Mouse (Mus musculus) Muller cell, postnatal 12 days (primary cell): Measurements from ENCODE around the gene Ap1s1.
A peak's percentile ranks its signal among the peaks of the same experiment; 100 is the strongest.

Experiments used
- DNase-seq: peaks from one replicate; pipeline ENCODE4 v3.0.0-alpha.2; 2015; ENCODE audit errors: inconsistent ontology term

The Ap1s1 gene

DNA sequence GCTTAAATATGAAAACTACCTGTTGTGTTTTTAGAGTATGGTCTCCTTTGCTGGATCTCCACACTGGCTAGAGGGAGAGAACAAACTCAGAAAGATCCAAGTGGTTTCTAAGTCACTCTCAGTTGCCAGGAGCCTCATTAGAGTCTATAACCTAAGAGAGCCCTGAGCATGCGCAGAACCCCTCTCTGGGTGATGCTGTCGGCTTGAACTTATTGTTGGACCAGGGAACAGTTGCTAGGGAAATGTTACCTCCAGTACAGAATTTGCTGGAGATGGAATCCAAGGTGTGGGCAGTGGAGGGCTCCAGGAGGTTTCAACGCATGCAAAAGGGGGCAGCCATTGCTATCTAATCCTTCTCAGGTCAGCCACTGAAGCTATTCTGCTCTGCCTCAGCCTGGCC is 21.6 kb downstream of the Ap1s1 start:
- no peak for DNase-seq

GRCm38 (mm10) chr5:137015913-137016312 is 30.0 kb downstream of the Ap1s1 start:
- DNase-seq = peak; percentile 36

DNA sequence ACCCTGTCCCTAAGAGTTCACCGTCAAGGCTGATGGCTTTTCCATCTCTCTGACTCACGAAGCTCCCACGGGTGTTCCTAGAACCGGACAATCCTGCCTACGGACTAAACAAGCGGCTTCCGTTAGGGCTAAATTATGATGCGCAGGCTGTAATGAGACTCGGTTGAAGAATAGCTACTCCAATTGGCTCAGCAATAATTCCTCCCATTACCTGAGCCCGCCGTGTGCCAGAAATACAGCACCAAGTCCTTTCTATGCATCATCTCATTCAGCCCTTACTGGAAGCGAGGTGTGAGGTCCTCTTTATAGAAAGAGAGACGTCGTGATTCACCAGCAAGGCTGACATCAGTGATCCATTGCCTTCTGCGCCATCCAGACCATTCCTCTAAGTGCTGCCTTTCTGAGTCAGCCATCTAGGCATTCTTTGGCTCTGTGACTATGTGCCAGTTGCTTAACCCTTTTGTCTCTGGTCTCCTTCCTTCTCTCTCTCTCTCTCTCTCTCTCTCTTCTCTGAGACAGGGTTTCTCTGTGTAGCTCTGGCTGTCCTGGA is 33.5 kb downstream of the Ap1s1 start:
- peak; percentile 78 for DNase-seq

DNA sequence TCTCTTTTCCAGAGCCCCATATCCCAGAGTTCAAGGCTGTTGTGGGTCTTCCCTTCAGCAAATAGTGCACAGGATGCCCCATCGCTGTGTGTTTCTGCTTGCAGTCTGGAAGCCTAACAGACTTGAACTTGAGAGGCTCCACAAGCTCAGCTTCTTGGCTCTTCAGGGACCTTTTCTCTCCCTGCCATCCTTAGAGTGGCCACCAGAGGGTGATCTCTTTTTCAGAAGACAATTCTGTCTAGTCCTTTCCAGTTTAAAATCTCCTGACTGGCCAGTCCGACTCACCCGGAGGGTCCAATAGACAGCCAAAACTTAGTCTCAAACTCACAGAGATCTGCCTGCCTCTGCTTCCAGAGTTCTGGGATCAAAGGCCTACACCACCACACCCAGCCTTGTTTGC is 35.9 kb downstream of the Ap1s1 start:
- DNase-seq = peak; percentile 26

- DNase-seq = no peak
These were observed 38.7 kb downstream of the Ap1s1 start for GRCm38 (mm10) chr5:137007276-137007675.

DNA sequence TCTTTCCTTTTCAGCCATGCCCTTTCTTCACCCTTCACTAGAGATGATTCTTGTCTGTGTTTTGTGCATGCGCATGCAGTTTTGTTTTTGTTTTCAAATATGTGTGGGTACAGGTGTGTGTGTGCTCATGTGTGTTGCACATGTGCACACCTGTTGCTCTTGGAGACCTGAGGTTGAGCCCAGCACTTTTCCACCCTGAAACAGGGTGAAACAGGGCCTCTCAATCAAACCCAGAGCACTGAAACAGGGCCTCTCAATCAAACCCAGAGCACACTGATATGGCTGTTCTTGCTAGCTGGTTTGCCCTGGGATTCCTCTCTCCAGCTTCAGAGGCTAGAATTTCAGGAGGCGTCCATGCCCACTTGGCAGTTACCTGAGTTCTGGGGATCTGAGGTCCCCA is 45.3 kb downstream of the Ap1s1 start:
- DNase-seq = no peak

DNA sequence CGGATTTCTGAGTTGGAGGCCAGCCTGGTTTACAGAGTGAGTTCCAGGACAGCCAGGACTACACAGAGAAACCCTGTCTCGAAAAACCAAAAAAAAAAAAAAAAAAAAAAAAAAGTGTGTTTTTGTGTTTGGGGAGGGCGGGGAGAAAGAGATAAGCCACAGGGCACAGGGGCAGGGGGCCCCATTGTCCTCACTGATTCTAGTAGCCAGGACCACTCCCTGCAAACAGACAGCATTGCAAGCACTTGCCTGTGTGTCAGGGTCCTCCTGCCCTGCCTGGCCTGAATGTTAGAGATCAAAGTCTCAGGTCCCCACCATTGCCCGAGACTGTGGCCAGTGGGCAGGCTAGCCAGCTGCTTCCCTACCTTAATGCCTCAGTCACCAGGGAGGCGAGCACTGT is 46.5 kb downstream of the Ap1s1 start:
- DNase-seq = no peak

DNA sequence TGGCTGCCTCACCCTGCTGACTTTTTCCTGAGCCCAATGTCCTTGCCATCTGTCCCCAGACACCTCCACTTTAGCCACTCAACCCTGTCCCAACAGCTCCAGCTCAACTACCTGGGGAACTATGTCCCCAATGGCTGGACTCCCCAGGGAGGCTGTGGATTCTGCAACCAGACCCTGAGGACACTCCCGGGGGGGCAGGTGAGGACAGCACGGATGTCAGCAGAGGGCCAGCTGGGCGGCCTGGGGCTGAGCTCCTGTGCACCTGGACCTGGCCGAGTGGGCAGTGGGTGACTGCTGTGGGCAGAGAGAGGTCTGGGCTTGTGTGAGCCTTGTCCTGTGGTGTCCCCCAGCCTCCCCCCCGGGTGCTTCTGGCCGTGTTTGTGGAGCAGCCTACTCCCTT is 56.1 kb downstream of the Ap1s1 start:
- no peak for DNase-seq

GRCm38 (mm10) chr5:136988420-136988819 is 57.5 kb downstream of the Ap1s1 start:
- DNase-seq = no peak

DNA sequence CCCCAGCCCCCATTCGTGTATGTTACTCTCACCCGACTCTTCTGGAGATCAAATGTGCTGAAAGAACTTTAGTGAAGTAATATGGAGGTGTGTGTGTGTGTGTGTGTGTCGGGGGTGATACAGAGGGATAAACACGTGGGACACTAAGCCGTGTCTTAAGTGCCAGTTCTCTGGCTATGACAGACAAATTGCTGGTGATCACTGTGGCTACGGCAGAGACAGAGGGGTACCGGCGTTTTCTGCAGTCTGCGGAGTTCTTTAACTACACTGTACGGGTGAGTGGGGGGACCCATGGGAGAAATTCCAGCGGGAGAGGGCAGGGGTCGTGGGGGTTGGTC is 58.0 kb downstream of the Ap1s1 start, which contains the start of gene Znhit1:
Gene Znhit1 (minus strand): TSS at position 88 of the 338 bp plus-strand sequence.
- DNase-seq = no peak

DNA sequence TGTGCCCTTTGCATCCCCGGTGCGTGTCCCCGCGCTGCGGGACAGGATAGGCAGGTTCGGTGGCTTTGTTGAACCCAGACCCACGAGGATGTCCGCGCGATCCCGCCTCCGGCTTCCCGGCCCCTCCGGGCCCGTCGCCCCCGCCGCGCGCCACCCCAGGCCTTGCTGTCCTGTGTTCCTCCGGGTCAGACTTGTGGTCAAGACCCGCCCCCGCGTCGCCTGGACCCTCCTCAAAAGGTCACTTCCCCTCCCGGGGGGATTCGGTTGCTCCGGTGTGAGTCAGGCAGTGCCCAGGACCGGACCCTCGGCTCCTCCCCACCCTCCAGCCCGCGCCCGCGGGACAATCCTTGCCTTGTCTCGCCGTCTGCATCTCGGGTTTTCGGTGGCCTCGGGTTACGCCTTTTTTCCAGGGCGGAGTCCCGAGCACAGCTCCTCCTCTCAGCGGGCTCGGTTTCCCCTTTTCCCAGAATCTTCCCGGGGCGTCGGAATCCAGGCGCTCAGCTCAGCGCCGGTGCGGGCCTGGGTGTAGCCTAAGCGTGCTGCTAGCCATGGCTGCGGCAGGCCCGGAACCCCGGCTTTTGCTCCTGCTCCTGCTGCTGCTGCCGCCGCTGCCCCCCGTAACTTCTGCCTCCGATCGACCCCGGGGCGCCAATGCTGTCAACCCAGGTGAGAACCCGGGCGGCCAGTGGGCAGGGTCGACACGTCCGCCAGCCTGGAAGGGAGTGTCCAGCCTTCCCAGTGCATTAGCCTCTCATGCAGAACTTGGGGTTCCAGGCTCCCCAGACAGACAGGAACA is 58.6 kb downstream of the Ap1s1 start:
- peak; percentile 89 for DNase-seq

- DNase-seq = peak; percentile 94
These were observed 59.2 kb downstream of the Ap1s1 start, which contains the start of gene Plod3 for GRCm38 (mm10) chr5:136986695-136987137. Gene Plod3, plus strand, starts transcription at chr5:136987019.
